Mouse (Mus musculus) thymus, postnatal 10 days (tissue): ENCODE results near the gene Vrk3.
A peak's percentile ranks its signal among the peaks of the same experiment; 100 is the strongest.
"Not testable (repeated sequence)": the region's sequence is repeated elsewhere in the genome, so short reads cannot be mapped to it uniquely, and the experiment has no call there.

Experiments
- DNase-seq, 2 experiments: peaks; one replicate each; pipeline ENCODE4 v3.0.0; 2021; ENCODE audit warnings: low spot score in 2 of 2

Vrk3 gene

DNA sequence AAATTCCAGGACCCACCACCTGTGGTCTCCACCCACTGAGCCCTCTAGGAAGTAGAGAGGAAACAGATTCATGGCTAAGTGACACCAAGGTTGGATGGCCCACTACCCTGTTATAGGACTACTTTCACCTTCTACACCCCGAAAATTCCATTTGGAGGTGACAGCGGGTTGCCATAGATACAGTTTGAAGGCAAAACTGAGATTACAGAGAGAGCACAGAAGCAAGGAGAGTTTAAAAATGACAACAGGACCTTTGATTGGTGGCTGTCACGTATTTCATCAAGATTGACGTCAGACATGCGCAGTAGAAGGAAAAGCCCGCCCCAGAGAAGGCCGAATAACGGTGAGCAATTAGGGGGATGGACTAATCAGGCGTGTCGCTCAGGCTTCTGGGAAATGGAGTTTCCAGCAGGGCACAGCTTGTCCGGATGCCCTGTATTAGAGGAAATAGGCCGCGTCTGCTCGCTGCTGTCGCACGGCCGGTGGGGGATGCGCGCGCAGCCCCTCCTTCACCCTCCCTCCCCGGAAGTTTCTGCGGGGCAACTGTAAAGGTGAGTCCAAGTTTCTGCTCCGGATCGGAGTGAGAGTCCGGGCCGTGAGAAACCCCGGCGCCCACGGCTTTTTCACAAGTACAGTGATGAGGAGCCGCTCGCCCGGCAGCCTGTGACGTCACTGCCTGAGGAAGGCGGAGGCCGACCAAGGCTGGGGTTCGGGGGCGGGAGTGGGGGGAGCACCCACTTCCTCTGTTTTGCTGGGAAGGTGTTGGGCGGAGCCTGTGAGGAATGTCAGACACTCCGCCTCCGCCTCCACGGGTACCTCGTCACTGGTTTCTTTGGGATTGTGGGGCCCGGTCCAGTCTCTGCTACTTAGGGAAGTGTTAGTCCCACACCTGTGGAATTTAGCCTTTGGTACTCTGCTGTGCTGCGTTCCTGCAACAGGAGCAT is at the start of gene Vrk3:
Vrk3 (plus strand) TSS at position 313 of the 944 bp plus-strand sequence.
- peak; percentile 88 to 91 for DNase-seq

- no peak for DNase-seq
These were observed 46.3 kb upstream of the Vrk3 start for GRCm38 (mm10) chr7:44701921-44702320.

- DNase-seq, result no peak
These were observed 45.2 kb upstream of the Vrk3 start for GRCm38 (mm10) chr7:44702985-44703384.

- peak in 1 of 2 experiments; percentile 21 for DNase-seq
These were observed 43.9 kb upstream of the Vrk3 start for GRCm38 (mm10) chr7:44704363-44704762.

DNA sequence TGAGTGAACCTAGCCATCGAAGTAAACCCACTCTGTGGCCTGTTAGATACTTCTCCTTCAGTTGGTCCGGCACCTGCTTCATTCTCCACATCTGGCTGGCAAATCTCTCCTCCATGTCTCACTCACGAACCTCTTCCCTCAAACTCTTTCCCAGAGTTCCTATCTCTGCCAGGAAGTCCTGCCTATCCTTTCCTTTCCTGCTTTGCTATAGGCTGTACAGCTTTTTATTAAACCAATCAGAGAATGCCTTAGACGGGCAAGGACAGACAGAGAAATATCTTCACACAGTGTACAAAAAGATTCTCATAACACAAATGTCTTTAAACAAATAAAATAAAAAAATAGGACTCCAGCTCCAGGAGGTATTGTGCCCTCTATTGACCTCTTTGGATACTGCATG is 43.1 kb upstream of the Vrk3 start:
- DNase-seq, result no peak

DNA sequence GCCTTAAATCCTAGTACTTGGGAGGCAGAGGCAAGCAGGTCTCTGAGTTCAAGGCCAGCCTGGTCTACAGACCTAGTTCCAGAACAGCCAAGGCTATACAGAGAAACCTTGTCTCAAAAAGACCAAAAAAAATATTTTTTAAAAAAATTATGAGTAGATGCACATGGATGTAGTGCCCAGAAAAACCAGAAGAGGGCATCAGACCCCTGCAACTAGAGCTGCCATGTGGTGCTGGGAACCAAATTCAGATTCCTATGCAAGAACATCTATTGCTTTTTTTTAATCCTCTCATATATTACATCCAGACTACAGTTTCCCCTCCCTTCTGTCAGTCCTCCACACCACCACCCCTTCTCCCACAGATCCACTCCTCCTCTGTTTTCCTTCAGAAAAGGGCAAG is 41.9 kb upstream of the Vrk3 start:
- no peak for DNase-seq

DNA sequence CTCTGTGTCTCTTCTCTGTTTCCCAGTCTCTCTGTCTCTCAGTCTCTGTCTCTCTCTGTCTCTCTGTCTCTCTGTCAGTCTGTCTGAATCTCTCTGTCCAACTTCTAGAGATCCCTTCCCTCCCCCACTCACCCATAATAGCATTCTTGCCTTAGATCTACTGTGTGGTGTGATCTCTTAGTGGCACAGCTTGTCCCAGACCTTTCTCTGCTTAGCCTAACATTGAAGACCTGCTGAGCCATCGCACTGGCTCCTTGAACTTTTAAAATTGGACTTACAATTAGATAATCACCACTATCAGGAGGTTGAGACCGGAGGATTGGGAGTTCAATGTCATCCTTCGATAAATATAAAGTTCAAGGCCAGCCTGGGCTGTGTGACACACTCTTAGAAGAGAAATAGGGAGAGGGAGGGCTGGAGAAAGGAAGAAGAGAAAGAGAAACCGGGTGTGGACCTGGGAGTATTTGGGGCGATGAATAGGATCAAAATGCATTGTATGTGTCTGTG is 41.0 kb upstream of the Vrk3 start:
- no peak for DNase-seq

DNA sequence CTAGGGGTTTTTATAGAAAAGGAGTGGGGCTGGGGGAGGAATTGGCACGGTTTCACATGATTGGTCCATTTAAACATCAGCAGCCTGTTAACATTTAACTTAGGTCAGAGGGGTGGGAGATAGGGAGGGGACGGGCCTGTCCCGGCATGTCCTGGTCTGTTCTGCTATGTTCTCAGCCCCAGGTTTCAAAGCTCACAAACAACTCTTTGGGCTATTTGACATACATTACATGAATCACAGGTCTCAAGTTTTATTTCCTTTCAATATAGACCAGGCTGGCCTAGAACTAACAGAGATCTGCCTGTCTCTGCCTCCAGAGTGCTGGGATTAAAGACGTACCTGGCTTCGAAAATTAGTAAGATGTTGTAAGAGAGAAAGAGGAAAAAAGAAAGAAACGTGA is 40.1 kb upstream of the Vrk3 start:
- not testable (repeated sequence) for DNase-seq

DNA sequence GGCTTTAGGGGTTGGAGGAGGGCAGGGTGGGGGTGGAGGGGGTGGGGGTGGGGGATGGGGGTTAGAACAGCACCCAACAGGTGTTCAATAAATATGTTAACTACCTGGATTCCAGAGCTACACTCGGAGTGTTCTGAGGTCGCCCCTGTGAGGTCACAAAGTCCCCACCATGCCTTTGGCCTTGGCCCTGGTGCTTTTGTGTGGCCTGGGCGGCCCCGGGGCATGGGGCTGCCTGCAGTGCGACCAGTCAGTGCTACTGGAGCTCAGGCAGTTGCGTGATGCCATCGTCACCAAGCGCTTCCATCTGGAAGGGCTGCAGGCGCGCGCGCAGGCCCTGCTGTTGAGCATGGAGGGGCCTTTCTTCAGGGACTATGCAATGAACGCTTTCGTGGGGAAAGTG is 39.6 kb upstream of the Vrk3 start, which contains the start of gene Izumo2:
Izumo2 (plus strand) TSS at position 169 of the 400 bp plus-strand sequence.
- no peak for DNase-seq

DNA sequence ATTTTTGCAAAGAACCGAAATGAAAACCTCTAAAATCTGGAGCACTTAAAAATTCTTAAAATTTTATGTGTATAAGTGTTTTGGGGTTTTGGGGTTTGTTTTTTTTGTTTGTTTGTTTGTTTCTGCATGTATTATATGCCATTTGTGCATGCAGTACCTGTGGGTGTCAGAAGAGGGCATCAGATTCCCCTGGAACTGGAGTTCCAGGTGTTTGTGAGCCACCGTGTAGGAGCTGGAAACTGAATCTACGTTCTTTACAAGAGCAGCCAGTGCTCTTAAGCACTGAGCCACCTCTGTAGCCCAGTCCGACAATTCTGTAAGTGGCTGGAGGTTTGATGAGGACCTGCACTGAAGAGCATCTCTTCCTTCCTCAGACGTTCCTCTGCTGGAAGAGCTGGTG is 38.3 kb upstream of the Vrk3 start:
- no peak for DNase-seq

DNA sequence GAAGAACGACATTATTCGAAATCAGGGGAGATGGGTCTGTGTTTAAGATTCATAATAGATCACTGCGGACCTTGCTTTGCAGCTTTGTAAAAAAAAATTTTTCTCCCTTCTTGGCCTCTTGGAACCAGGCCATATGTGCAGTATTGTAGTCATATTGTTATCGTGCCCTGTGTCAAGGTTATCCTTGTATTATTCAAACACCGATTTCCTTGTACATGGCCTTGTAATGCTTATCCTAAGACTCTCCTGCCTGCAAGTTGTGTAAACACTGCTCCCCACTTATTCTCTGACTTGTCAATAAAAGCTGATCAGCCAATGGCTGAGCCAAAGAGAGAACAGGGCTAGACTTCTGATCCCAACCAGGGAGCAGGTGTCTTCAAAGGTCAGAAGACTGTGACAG is 26.2 kb upstream of the Vrk3 start:
- DNase-seq, result no peak

DNA sequence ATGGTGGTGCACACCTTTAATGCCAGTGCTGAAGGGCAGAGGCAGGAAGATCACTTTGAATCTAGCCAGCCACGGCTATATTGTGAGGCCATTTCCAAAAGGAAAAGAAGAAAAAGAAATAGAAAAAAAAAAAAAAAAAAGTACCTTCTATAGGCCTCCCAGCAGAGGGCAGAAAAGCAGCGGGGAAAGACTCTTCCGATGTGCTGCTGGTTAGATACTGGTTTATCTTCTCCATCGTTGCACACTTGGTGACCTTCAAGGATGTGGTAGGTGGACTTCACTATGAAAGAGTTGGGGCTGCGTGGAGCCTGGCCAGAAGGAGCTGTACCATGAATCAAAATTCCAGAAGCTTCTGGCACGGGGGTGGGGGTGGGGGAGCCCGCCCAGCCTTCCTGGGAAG is 23.9 kb upstream of the Vrk3 start:
- no peak for DNase-seq

GRCm38 (mm10) chr7:44726343-44726742 is 21.9 kb upstream of the Vrk3 start:
- DNase-seq, result no peak

DNA sequence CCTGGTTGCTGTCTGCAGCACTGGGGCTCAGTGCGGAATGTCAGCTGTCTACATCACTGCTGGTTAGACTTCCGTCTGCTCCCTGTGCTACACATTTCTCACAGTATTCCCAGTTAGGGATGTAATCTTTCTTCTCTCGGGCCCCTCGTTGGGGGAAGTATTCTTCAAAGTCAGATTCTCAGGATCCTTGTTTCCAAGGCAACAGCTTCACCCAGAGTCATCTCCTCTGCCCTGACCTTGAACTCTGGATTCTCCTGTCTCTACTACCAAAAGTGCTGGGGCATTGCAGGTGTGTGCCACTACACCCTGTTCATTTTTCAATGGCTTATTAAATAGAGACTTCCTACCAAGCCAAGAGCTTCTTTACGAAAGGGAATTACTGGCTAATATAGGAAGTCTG is 21.1 kb upstream of the Vrk3 start:
- no peak for DNase-seq

- no peak for DNase-seq
These were observed 19.9 kb upstream of the Vrk3 start for GRCm38 (mm10) chr7:44728082-44728975.

DNA sequence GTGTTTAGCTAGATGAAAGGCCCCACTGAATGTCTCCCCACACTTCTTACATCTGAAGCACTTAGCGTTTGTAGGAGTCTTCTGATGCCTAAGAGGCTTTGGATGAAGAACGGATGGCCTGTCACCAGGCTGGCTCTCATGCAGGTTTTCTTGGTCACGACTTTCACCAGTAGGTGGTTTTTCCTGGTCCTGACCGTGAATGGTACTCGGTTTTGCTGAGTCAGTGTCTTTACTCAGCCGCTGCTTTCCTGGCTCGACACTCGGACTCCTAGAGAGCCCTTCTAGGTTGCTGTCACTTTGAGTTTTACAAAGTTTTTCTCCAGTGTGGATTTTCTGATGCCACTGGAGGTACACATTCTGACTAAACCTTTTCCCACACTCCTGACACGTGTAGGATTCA is 14.5 kb upstream of the Vrk3 start:
- DNase-seq, result no peak

DNA sequence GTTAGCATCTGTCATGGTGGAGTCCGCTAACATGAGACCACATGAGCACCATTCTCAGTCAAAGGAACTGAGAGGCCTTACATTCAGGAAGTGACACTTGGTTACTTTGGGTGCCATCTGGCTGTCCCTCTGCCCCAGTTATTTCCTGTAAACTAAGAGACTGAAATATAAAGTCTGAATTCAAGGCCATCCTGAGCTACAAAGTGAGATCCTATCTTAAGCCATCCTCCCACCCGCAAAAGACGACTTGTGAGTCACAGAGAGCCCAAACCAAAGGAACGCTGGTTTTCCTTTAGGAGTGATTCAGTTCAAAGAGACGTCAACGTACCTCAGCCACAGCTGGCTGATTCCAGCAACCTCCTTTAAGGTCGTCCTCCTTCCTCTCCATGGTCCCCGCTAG is 6.9 kb upstream of the Vrk3 start:
- DNase-seq, result no peak

GRCm38 (mm10) chr7:44744270-44744669 is 3.9 kb upstream of the Vrk3 start:
- DNase-seq, result no peak

- DNase-seq, result peak; percentile 77 to 78
These were observed 3.1 kb upstream of the Vrk3 start for GRCm38 (mm10) chr7:44745076-44745475.

GRCm38 (mm10) chr7:44747115-44747514 is 1.1 kb upstream of the Vrk3 start:
- DNase-seq, result no peak

DNA sequence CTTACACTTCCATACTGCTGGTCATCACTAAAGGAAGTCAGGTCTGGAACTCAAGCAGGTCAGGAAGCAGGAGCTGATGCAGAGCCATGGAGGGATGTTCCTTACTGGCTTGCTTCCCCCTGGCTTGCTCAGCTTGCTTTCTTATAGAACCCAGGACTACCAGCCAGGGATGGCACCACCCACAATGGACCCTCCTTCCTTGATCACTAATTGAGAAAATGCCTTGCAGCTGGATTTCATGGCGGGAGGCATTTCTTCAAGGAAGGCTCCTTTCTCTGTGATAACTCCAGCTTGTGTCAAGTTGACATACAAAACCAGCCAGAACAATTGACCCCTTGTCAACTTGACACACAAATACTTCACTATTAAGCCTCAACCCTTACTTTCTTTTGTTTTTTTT is 2.7 kb downstream of the Vrk3 start, which contains the start of gene Zfp473:
Zfp473 (minus strand) TSS at position 101 of the 400 bp plus-strand sequence.
- DNase-seq, result not testable (repeated sequence)

- DNase-seq, result no peak
These were observed 9.0 kb downstream of the Vrk3 start for GRCm38 (mm10) chr7:44757164-44757563.
